Mouse (Mus musculus) lung, postnatal 14 days (tissue): Measurements from ENCODE around the gene Ilf3.

Experiments used
- DNase-seq: peaks from one replicate; pipeline ENCODE4 v3.0.0; 2021

Ilf3 gene

DNA sequence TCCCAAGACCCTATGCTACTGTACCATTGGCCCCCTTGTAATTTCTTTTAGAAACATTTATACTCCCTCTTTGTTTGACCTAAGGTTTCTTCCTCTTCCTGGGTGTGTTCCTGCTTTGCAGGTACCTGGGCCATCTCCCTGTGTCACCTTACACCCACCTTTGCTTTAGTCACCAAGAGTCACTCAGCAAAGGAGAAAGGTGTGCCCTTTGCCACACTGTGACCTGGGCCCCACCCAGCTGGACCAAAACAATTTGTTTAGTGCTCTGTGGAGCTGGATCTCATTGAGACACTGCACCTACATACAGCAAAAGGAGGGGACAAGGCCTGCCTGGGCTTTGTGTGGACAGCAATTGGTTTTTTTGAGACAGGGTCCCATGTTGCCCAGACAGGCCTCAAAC, 72.7 kb downstream of the Ilf3 start:
- no peak for DNase-seq

DNA sequence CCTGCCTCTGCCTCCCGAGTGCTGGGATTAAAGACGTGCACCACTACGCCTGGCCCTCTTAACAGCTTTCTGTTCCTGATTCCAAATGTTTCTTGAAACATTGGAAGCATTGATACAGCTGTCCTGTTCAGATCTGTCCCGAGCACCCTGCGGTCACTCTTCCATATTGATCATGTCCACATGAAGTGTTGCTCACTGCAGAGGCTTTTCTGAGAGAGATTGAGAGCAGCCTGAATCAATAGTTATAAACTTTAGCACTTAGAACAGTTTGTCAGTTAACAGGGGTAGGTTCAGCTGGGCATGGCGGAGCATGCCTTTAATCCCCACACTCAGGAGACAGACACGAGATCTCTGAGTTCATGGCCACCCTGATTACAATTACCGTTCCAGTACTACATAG, 76.2 kb downstream of the Ilf3 start:
- no peak for DNase-seq

DNA sequence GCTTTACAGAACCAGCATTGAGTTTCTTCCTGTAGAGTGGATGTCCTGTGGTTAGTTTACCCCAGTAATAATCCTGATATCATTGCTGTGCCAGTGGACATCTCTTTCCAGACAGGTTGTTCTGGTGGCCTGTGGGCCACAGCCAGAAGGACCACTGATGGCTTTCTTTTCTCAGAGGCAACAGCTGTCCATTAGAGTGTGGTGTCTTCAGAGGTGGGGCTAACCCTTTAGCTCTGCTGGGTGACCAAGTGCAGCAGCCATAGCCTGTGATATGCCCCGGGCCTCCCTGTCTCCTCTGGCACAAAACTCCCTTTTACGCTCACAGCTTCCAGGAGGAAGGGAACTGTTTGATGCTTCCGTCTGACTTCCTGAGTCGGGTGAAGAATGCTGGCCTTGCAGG, 76.9 kb downstream of the Ilf3 start:
- DNase-seq: no peak

- no peak for DNase-seq
These were observed 77.5 kb downstream of the Ilf3 start for GRCm38 (mm10) chr9:21445081-21445744.

- DNase-seq: no peak
These were observed 80.1 kb downstream of the Ilf3 start for GRCm38 (mm10) chr9:21447778-21448177.

GRCm38 (mm10) chr9:21449710-21450109, 82.0 kb downstream of the Ilf3 start:
- DNase-seq: no peak

GRCm38 (mm10) chr9:21450270-21450669, 82.6 kb downstream of the Ilf3 start:
- DNase-seq: peak; percentile 43

- DNase-seq: peak; percentile 51
These were observed 83.7 kb downstream of the Ilf3 start for GRCm38 (mm10) chr9:21451391-21451790.

GRCm38 (mm10) chr9:21451870-21452269, 84.2 kb downstream of the Ilf3 start:
- no peak for DNase-seq

DNA sequence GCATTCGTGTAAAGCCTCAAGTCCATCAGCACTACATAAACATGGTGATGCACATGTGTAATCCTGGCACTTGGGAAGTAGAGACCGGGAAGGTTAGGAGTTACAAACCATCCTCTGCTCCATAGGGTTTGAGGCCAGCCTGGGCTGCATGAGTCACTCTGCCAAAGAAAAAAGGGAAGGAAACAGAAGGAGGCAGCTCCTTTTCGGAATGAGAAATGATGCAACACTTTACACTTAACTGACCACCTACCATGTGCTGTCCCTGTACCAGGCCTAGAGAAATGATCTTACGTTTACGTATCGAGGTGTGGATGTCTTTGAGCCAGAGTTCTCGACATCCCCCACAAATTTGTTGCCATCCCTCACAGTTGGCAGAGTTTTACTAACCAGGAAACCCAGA, 85.3 kb downstream of the Ilf3 start:
- no peak for DNase-seq

- no peak for DNase-seq
These were observed 85.8 kb downstream of the Ilf3 start for GRCm38 (mm10) chr9:21453459-21453858.

GRCm38 (mm10) chr9:21454556-21454955, 86.9 kb downstream of the Ilf3 start:
- peak; percentile 28 for DNase-seq
